Comparison of ENCODE assay signal across 15 mouse cellular contexts in genomic region chr6:71945101-71945500, GRCm38 (mm10).
"Had no signal": no experiment of that assay in that cellular context is flagged by ENCODE, and none has a peak within 500 bp of the region (broad histone marks: within the 10 kb centered on the region; RNA-seq: fewer than 3 reads in every experiment).

No protein-coding gene starts in this region.

- ATAC-seq: lung, postnatal 0 days; midbrain, embryonic 13.5 days; midbrain, embryonic 15.5 days had no signal

- H3K4me1 ChIP-seq: lung, embryonic 15.5 days; midbrain, embryonic 13.5 days; midbrain, embryonic 15.5 days; neural tube, embryonic 12.5 days had no signal

- H3K9ac ChIP-seq: lung, embryonic 15.5 days; midbrain, embryonic 13.5 days; midbrain, embryonic 15.5 days; neural tube, embryonic 12.5 days had no signal

- H3K27me3 ChIP-seq: lung, embryonic 15.5 days; megakaryocyte, embryonic 14.5 days; midbrain, embryonic 13.5 days; midbrain, embryonic 15.5 days; neural tube, embryonic 12.5 days had no signal

- H3K4me2 ChIP-seq: lung, embryonic 15.5 days; midbrain, embryonic 11.5 days; midbrain, embryonic 13.5 days; midbrain, embryonic 15.5 days; neural tube, embryonic 12.5 days had no signal

- H3K4me3 ChIP-seq: lung, embryonic 15.5 days; megakaryocyte, embryonic 14.5 days; midbrain, embryonic 13.5 days; midbrain, embryonic 15.5 days; neural tube, embryonic 12.5 days had no signal

- H3K27ac ChIP-seq: lung, embryonic 15.5 days; macrophage; midbrain, embryonic 13.5 days; midbrain, embryonic 15.5 days; neural tube, embryonic 12.5 days had no signal

- DNase-seq: lung, adult 2 months; lung, postnatal 14 days; lung, postnatal 36 days; right cerebral cortex, postnatal 14 days; thymus, adult 2 months; thymus, postnatal 25 days; thymus, postnatal 4 days had no signal

- H3K9me3 ChIP-seq: lung, embryonic 15.5 days; midbrain, embryonic 13.5 days; midbrain, embryonic 15.5 days; neural tube, embryonic 12.5 days had no signal
